Mouse (Mus musculus): Measurements from ENCODE around the gene Notch4. TPM values are rescaled to one million over a fixed set of nuclear protein-coding genes. Genes with fewer than 3 reads are reported as not detected.

The Notch4 gene
- polyA plus RNA-seq, 1 experiment from 2014 or later = 1.4 TPM

DNA sequence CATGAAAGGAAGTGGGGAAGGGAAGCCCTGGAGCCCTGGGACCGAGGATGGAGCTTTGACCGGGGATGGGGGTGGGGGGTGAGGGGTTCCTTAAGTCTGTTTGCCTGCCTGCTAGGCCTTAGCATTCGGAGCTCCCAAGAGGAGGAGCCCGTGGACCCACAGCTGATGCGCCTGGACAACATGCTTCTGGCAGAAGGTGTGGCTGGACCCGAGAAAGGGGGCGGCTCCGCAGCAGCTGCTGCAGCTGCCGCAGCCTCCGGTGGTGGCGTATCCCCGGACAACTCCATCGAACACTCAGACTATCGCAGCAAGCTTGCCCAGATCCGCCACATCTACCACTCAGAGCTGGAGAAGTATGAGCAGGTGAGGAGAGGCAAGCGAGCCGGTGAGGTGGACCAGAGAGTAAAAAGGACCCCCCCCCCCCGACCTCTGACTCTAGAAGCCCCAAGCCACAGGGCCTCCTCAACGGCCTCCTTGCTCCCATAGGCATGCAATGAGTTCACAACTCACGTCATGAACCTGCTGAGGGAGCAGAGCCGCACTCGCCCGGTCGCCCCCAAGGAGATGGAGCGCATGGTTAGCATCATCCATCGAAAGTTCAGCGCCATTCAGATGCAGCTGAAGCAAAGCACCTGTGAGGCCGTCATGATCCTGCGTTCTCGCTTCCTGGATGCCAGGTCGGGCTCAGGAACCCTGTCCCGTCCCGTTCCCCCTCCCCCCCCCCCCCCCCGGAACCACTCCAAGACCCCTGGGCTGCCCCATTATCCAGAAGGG, 29.9 kb downstream of the Notch4 start:
- Histone ChIP-seq H3K4me1 (replicated peaks; ENCODE audit: control insufficient read depth, insufficient read depth, low read length) (0 out of 2 replicates have a peak, but pooled peaks cover 5% of the 10 kb centered on the region), H3K9ac (ENCODE audit: low read depth, low read length) (0 out of 2 replicates have a peak overlapping the region, but pooled peaks have one; percentile 13), H3K4me2 (replicated peaks; ENCODE audit: low read depth) (peak overlapping the region; percentile 99), H3K36me3 (ENCODE audit: control insufficient read depth, insufficient read depth) (peaks cover 25% of the 10 kb centered on the region; the same call in 1 of the 2 replicates), H3K27ac (ENCODE audit: low read depth, low read length) (no peak overlapping the region), H3K9me3 (ENCODE audit: control insufficient read depth) (no peaks in the 10 kb centered on the region), H3K27me3 (replicated peaks; ENCODE audit: control insufficient read depth, insufficient read depth, low read length) (no peaks in the 10 kb centered on the region), H3K4me3 (ENCODE audit: low read depth, low read length) (peak overlapping the region; percentile 69)
- peak; percentile 48 for TF ChIP-seq CTCF (IDR thresholded peaks at IDR 0.05; ENCODE audit: low read depth)
- ATAC-seq = no peak
- 44% methylated on average over 33 of the region's 34 CpGs for WGBS

DNA sequence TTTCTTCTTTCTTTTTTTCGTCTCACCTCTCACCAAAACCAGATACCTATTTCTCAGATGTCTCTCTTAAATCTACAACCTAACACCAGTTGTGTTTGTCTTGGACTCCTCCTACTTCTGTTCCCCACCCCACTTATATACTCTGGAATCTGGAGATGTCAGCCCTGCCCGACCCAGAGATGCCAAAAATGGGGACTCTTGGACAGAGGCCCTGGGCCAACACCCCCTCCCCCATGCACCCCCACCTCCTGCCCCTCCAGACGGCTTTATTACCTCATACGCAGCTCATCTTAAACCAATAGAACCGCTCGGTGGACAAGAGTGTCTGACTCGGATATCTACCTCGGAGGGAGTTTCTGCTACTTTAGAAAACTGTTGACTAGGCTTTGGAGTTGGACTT, 32.0 kb downstream of the Notch4 start:
- H3K27me3 ChIP-seq (replicated peaks; ENCODE audit: control insufficient read depth, insufficient read depth, low read length) = no peaks in the 10 kb centered on the region
- no peak overlapping the region for H3K4me2 ChIP-seq (replicated peaks; ENCODE audit: low read depth)
- no peak overlapping the region for H3K27ac ChIP-seq (ENCODE audit: low read depth, low read length)
- no peaks in the 10 kb centered on the region for H3K9me3 ChIP-seq (ENCODE audit: control insufficient read depth)
- H3K4me3 ChIP-seq (ENCODE audit: low read depth, low read length) = no peak overlapping the region
- peaks cover 2% of the 10 kb centered on the region; the same call in 1 of the 2 replicates for H3K4me1 ChIP-seq (replicated peaks; ENCODE audit: control insufficient read depth, insufficient read depth, low read length)
- WGBS = 50% methylated on average over 8 of the region's 8 CpGs
- H3K9ac ChIP-seq (ENCODE audit: low read depth, low read length) = no peak overlapping the region
- no peak for TF ChIP-seq CTCF (IDR thresholded peaks at IDR 0.05; ENCODE audit: low read depth)
- no peak for ATAC-seq
- peaks cover 38% of the 10 kb centered on the region; the same call in 1 of the 2 replicates for H3K36me3 ChIP-seq (ENCODE audit: control insufficient read depth, insufficient read depth)

DNA sequence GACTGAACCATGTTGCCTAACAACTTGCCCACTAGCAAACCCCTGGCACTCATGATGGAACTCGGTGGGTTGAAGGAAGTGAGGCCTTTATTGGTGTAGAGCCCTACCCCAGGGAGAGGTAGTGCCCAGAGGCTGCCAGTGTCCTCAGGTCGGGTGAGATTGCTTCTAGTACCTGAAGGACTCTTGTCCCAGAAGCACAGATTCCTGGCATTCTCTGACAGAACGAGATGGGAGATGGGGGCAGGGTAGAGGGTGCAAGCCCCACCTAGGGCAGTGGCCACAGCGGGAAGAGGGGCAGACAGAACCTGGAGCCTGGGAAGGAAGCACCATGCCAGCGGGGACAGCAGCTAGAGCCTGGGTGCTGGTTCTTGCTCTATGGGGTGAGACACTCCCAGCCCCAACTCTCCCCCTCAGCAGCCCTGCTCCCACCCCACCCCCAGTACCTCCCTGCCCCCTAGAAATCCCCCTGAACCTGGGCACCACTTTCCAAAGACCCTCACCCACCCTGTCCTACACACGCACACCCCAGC, 33.6 kb downstream of the Notch4 start, which contains the start of gene Ager:
TSS of gene Ager (plus strand) at position 297 of the 530 bp plus-strand sequence.
- Histone ChIP-seq H3K4me3 (ENCODE audit: low read depth, low read length) (no peak within 1 kb of the TSS), H3K36me3 (ENCODE audit: control insufficient read depth, insufficient read depth) (peaks cover 45% of the 10 kb centered on the region; the same call in 1 of the 2 replicates), H3K9me3 (ENCODE audit: control insufficient read depth) (no peaks in the 10 kb centered on the region), H3K27ac (ENCODE audit: low read depth, low read length) (no peak within 1 kb of the TSS; the same call in 1 of the 2 replicates), H3K4me2 (replicated peaks; ENCODE audit: low read depth) (0 out of 2 replicates have a peak within 1 kb of the TSS, but pooled peaks have one; percentile 6), H3K4me1 (replicated peaks; ENCODE audit: control insufficient read depth, insufficient read depth, low read length) (peaks cover 2% of the 10 kb centered on the region; the same call in 1 of the 2 replicates), H3K27me3 (replicated peaks; ENCODE audit: control insufficient read depth, insufficient read depth, low read length) (no peaks in the 10 kb centered on the region), H3K9ac (ENCODE audit: low read depth, low read length) (0 out of 2 replicates have a peak within 1 kb of the TSS, but pooled peaks have one; percentile 17)
- 21% methylated on average over 6 of the region's 6 CpGs for WGBS
- ATAC-seq = no peak
- no peak for TF ChIP-seq CTCF (IDR thresholded peaks at IDR 0.05; ENCODE audit: low read depth)

DNA sequence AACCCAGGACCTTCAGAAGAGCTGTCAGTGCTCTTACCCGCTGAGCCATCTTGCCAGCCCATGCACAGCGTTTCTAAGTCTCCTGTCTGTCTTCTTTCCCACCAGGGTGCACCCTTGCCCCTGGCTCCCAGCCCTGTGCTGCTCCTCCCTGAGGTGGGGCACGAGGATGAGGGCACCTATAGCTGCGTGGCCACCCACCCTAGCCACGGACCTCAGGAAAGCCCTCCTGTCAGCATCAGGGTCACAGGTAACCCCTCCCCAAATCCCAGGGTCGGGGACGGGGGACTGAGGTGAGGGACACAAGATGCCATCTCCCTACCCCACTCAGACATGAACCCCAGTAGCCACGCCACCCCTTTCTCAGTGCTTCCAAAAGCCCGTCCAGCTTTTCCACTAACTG, 35.8 kb downstream of the Notch4 start:
- TF ChIP-seq CTCF (IDR thresholded peaks at IDR 0.05; ENCODE audit: low read depth) = no peak
- no peaks in the 10 kb centered on the region for H3K27me3 ChIP-seq (replicated peaks; ENCODE audit: control insufficient read depth, insufficient read depth, low read length)
- no peaks in the 10 kb centered on the region for H3K9me3 ChIP-seq (ENCODE audit: control insufficient read depth)
- peaks cover 36% of the 10 kb centered on the region; the same call in 1 of the 2 replicates for H3K36me3 ChIP-seq (ENCODE audit: control insufficient read depth, insufficient read depth)
- no peak overlapping the region for H3K4me3 ChIP-seq (ENCODE audit: low read depth, low read length)
- H3K9ac ChIP-seq (ENCODE audit: low read depth, low read length) = no peak overlapping the region
- H3K27ac ChIP-seq (ENCODE audit: low read depth, low read length) = no peak overlapping the region
- no peak overlapping the region for H3K4me2 ChIP-seq (replicated peaks; ENCODE audit: low read depth)
- peaks cover 5% of the 10 kb centered on the region; the same call in 1 of the 2 replicates for H3K4me1 ChIP-seq (replicated peaks; ENCODE audit: control insufficient read depth, insufficient read depth, low read length)
- ATAC-seq = no peak
- 72% methylated on average over 9 of the region's 9 CpGs for WGBS

DNA sequence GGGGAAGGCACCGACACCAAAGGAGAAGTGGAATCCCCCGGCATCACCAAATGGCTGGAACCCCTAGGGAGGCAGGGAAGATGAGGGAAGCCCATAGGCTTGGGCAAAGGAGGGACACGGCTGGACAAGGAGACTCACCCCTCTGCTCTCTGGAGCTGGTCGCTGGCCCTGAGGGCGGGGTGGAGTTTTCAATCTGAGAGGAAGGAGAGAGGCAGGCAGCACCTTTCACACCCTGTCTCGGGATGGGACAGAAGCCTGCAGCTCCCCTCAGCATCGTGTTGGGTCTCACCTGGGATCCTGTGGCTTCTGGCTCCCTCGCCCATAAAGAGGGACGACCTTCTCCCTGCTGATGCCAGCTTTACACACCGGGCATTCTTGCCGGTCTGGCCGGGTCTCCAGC, 37.7 kb downstream of the Notch4 start:
- no peak overlapping the region for H3K4me2 ChIP-seq (replicated peaks; ENCODE audit: low read depth)
- H3K9me3 ChIP-seq (ENCODE audit: control insufficient read depth) = no peaks in the 10 kb centered on the region
- no peak overlapping the region for H3K27ac ChIP-seq (ENCODE audit: low read depth, low read length)
- peaks cover 20% of the 10 kb centered on the region; the same call in 1 of the 2 replicates for H3K36me3 ChIP-seq (ENCODE audit: control insufficient read depth, insufficient read depth)
- no peak overlapping the region for H3K4me3 ChIP-seq (ENCODE audit: low read depth, low read length)
- H3K4me1 ChIP-seq (replicated peaks; ENCODE audit: control insufficient read depth, insufficient read depth, low read length) = peaks cover 9% of the 10 kb centered on the region; the same call in 1 of the 2 replicates
- no peak overlapping the region for H3K9ac ChIP-seq (ENCODE audit: low read depth, low read length)
- 85% methylated on average over 11 of the region's 12 CpGs for WGBS
- no peak for TF ChIP-seq CTCF (IDR thresholded peaks at IDR 0.05; ENCODE audit: low read depth)
- no peak for ATAC-seq
- no peaks in the 10 kb centered on the region for H3K27me3 ChIP-seq (replicated peaks; ENCODE audit: control insufficient read depth, insufficient read depth, low read length)

DNA sequence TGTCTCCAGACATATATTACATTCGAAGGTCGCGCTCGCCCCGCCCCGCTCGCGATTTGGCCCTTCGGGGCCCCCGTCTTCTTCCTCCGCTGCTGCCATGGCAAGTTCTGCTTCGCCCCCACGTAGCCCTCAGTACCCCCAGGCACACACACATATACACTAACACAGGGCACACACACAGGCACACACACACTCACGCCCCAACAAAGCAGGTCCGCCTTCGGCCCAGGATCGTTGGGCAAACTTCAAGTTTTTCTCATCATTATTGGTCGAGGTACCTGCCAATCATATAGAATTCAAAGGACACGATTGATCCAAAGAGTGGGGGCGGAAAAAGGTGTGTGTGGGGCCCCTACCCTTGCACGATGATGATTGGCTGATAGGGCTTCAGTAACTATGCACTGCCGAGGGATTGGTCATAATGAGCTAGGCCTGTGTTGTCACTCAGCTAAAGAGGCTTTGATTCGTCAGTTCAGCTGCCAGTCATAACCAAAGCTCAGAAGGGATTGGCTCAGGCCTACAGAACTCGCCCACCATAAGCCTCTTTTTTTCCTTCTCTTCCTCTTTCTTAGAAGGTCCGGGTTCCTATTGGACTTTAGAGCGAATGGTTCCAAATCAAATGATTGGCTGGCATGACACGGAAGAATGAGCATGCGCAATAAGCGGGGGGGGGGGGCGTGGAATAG, 39.5 kb downstream of the Notch4 start, which contains the start of gene Rnf5:
TSS of gene Rnf5 (minus strand) at position 316 of the 686 bp plus-strand sequence.
- H3K9me3 ChIP-seq (ENCODE audit: control insufficient read depth) = no peaks in the 10 kb centered on the region
- H3K4me3 ChIP-seq (ENCODE audit: low read depth, low read length) = peak within 1 kb of the TSS; percentile 79
- H3K36me3 ChIP-seq (ENCODE audit: control insufficient read depth, insufficient read depth) = peaks cover 21% of the 10 kb centered on the region; the same call in 1 of the 2 replicates
- peak; percentile 95 for ATAC-seq
- H3K9ac ChIP-seq (ENCODE audit: low read depth, low read length) = peak within 1 kb of the TSS; percentile 85
- no peak for TF ChIP-seq CTCF (IDR thresholded peaks at IDR 0.05; ENCODE audit: low read depth)
- WGBS = 1% methylated on average over 30 of the region's 30 CpGs
- peak within 1 kb of the TSS; percentile 91 for H3K4me2 ChIP-seq (replicated peaks; ENCODE audit: low read depth)
- H3K27ac ChIP-seq (ENCODE audit: low read depth, low read length) = peak within 1 kb of the TSS; percentile 91
- no peaks in the 10 kb centered on the region for H3K27me3 ChIP-seq (replicated peaks; ENCODE audit: control insufficient read depth, insufficient read depth, low read length)
- peaks cover 7% of the 10 kb centered on the region; the same call in 1 of the 2 replicates for H3K4me1 ChIP-seq (replicated peaks; ENCODE audit: control insufficient read depth, insufficient read depth, low read length)
